Comparison of ENCODE assay signal across 21 mouse cellular contexts in genomic region chr13:73600217-73600616, GRCm38 (mm10).
"Had no signal": no experiment of that assay in that cellular context is flagged by ENCODE, and none has a peak within 500 bp of the region (broad histone marks: within the 10 kb centered on the region; RNA-seq: fewer than 3 reads in every experiment).

No protein-coding gene starts in this region.

- H3K9me3 ChIP-seq: limb, embryonic 12.5 days; limb, embryonic 15.5 days; lung, embryonic 15.5 days; midbrain, embryonic 12.5 days; midbrain, embryonic 15.5 days; neural tube, embryonic 13.5 days had no signal

- DNase-seq: kidney, adult 9 months; kidney, postnatal 14 days; kidney, postnatal 4 days; layer of hippocampus, adult 9-11 months; left cerebral cortex, postnatal 4 days; lung, adult 18-20 months; lung, postnatal 10 days; lung, postnatal 36 days; retina, postnatal 1 day; right cerebral cortex, postnatal 25 days; spleen, adult 18-20 months; thymus, adult 18-20 months; thymus, postnatal 36 days had no signal

- H3K27ac ChIP-seq: limb, embryonic 12.5 days; limb, embryonic 15.5 days; liver, embryonic 14.5 days; lung, embryonic 15.5 days; midbrain, embryonic 12.5 days; midbrain, embryonic 15.5 days; neural tube, embryonic 13.5 days had no signal

- H3K4me3 ChIP-seq: limb, embryonic 12.5 days; limb, embryonic 15.5 days; lung, embryonic 15.5 days; midbrain, embryonic 12.5 days; midbrain, embryonic 15.5 days; myocyte; neural tube, embryonic 13.5 days had no signal

- ATAC-seq: midbrain, embryonic 15.5 days had no signal

- H3K36me3 ChIP-seq: limb, embryonic 12.5 days; limb, embryonic 15.5 days; lung, embryonic 15.5 days; midbrain, embryonic 12.5 days; midbrain, embryonic 15.5 days; neural tube, embryonic 13.5 days had no signal

- H3K27me3 ChIP-seq: limb, embryonic 15.5 days had no signal
